Mouse (Mus musculus) spleen, adult 2 months (tissue): ENCODE measurements around the gene Poldip2. TPM values are rescaled to one million over a fixed set of nuclear protein-coding genes. Genes with fewer than 3 reads are reported as not detected.
"Not testable (repeated sequence)": the region's sequence is repeated elsewhere in the genome, so short reads cannot be mapped to it uniquely, and the experiment has no call there.

Source experiments
- DNase-seq, 2 experiments: peaks; one replicate each; pipeline versions ENCODE4 v3.0.0 to v3.0.0-alpha.2; 2012 to 2021; ENCODE audit warnings: low spot score in 2 of 2, low read depth in 1 of 2
- H3K27ac ChIP-seq: fragments of 200-500 bp; 2 replicates; pipeline ENCODE4 v1.5.1; 2012; ENCODE audit warnings: low read length, inconsistent platforms; ENCODE audit not compliant: insufficient read depth
- H3K27me3 ChIP-seq: fragments of 200-500 bp; 2 replicates; pipeline ENCODE4 v1.6.1; 2012; ENCODE audit warnings: mild to moderate bottlenecking, moderate library complexity, low read length, inconsistent platforms; ENCODE audit not compliant: control insufficient read depth, insufficient read depth
- H3K36me3 ChIP-seq: fragments of 200-500 bp; 2 replicates; pipeline ENCODE4 v1.6.1; 2012; ENCODE audit warnings: mild to moderate bottlenecking, low read length, inconsistent platforms; ENCODE audit not compliant: control insufficient read depth, insufficient read depth
- H3K4me1 ChIP-seq: fragments of 200-500 bp; 2 replicates; pipeline ENCODE4 v1.6.1; 2011; ENCODE audit warnings: inconsistent platforms; ENCODE audit not compliant: control insufficient read depth, insufficient read depth, insufficient read length
- H3K4me3 ChIP-seq: fragments of 200-500 bp; 2 replicates; pipeline ENCODE4 v1.5.1; 2011; ENCODE audit warnings: mild to moderate bottlenecking, inconsistent platforms; ENCODE audit not compliant: insufficient read depth, insufficient read length; ENCODE audit errors: extremely low read depth
- CTCF ChIP-seq: fragments of 200-500 bp; IDR thresholded peaks from 2 replicates; pipeline ENCODE4 v1.5.1; 2011; ENCODE audit warnings: mild to moderate bottlenecking, inconsistent platforms; ENCODE audit not compliant: insufficient read depth, insufficient read length, insufficient replicate concordance; ENCODE audit errors: extremely low read depth
- POLR2A ChIP-seq: fragments of 200-500 bp; IDR thresholded peaks from 2 replicates; pipeline ENCODE4 v1.6.1; 2011; ENCODE audit warnings: low read depth, low read length, inconsistent platforms
- WGBS: fragments of 180-500 bp; shearing (Covaris S2); methylation state at CpG from one replicate; pipeline ENCODE4 v1.1.7; 2018; 5-methylcytosine and 5-hydroxymethylcytosine counted together
- polyA plus RNA-seq: library from polyadenylated mRNA; depleted of rRNA; stranded (reverse); fragments of >200 nt; gene quantifications from 2 replicates; pipeline ENCODE4 v1.2.3, GENCODE M21; 2012

Poldip2 gene
- polyA plus RNA-seq, 1 experiment = 22.7 TPM

GRCm38 (mm10) chr11:78521880-78522279 is 9.9 kb downstream of the Poldip2 start:
- no peaks in the 10 kb centered on the region for H3K4me1 ChIP-seq

DNA sequence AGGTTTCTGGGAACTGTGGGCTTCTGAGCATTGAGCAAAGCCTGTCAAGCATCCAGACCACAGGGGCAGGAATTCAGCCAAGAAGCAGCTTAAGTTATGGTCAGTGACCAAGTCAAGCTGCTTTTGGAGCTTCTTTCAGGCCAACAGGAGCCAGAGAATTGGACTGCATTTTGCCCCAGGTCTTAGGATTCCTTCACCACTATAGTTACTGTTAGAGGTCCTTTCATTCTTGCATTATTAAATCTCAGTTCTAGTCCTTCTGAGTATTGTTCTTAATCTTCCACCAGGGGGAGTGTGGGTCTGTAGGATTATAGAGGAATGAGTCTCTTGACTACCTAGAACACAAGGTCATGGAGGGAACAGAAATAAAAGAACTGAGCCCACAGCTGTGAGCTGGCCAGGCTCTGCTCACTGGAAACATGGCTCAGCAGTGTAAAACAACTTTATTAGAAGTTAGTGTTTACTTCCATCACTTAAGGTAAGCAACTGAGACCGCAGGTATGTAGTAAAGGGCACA is 10.5 kb downstream of the Poldip2 start:
- Histone ChIP-seq H3K27ac (no peak overlapping the region), H3K4me1 (no peaks in the 10 kb centered on the region), H3K27me3 (no peaks in the 10 kb centered on the region), H3K4me3 (no peak overlapping the region), H3K36me3 (peaks cover 40% of the 10 kb centered on the region)
- DNase-seq = no peak
- WGBS = 97% methylated on average over 1 of the region's 1 CpGs
- TF ChIP-seq POLR2A (no peak), CTCF (no peak)

More at GRCm38 (mm10) chr11:78521880-78522279, 9.9 kb downstream of the Poldip2 start:
- Histone ChIP-seq H3K36me3 (peaks cover 38% of the 10 kb centered on the region), H3K4me3 (no peak overlapping the region), H3K27ac (no peak overlapping the region), H3K27me3 (no peaks in the 10 kb centered on the region)
- no peak for TF ChIP-seq POLR2A
- TF ChIP-seq CTCF = no peak
- no peak for DNase-seq
- WGBS = 86% methylated on average over 3 of the region's 3 CpGs

DNA sequence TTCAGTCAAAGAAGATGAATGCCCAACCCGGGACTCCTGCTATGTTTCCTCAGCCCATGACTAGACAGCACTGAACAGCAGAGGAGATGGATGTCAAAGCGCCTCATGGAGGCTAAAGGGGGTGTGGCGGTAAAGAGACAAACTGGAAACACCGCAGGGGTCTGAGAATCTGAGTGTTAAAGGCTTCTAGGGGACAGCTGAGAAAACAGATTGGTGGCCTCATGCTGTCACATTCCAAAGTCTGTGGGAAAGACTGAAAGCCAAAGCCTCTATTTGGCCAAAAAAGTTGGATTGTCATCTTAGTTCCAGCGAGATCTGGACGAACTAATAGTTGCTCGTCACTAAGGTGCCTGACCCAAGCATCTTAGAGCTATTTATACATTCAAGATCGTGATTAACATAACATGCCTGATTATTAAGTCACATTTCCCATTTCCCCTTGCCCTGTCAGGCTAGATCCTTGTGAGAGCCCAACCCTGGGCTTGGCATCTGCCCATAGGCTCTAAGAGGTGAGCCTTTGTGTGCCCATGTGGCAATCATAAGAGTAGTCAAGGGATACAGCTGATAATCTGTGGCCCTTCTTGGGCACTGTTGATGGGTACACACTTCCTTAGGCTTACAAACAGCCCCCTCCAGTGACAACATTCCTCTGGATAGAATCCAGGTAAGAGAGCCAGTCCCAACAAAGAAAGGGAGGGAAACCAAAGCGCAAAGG is 11.4 kb downstream of the Poldip2 start:
- 93% methylated on average over 9 of the region's 9 CpGs for WGBS
- no peak for DNase-seq
- no peak overlapping the region for H3K4me3 ChIP-seq
- no peaks in the 10 kb centered on the region for H3K4me1 ChIP-seq
- H3K27me3 ChIP-seq = no peaks in the 10 kb centered on the region
- TF ChIP-seq CTCF (no peak), POLR2A (no peak)
- no peak overlapping the region for H3K27ac ChIP-seq
- H3K36me3 ChIP-seq = peaks cover 45% of the 10 kb centered on the region

DNA sequence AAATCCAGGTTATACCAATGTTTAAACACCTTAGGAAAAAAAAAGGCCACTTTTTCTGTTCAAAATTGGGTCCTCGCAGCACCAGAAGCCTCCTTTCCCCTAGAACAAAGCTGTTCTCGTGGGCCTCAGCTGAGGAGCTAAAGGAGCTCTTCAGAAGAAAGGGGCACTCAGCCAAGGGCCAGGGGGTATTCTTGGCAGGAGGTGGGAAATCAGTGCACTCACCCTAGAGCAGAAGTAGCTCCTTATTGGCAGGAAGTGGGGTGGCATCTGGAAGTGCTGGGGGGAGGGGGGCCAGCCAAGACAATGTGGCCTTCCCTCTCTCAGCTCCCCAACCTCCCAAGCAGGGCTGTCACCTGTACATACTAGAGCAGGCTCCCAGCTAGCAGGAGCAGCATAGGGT is 12.8 kb downstream of the Poldip2 start:
- 68% methylated on average over 2 of the region's 2 CpGs for whole genome bisulfite sequencing
- H3K4me3 ChIP-seq = no peak overlapping the region
- TF ChIP-seq CTCF = no peak
- no peak for TF ChIP-seq POLR2A
- H3K4me1 ChIP-seq = no peaks in the 10 kb centered on the region
- DNase-seq = no peak
- peaks cover 46% of the 10 kb centered on the region for H3K36me3 ChIP-seq
- no peaks in the 10 kb centered on the region for H3K27me3 ChIP-seq
- H3K27ac ChIP-seq = no peak overlapping the region

GRCm38 (mm10) chr11:78528714-78529113 is 16.7 kb downstream of the Poldip2 start:
- DNase-seq = no peak
- Histone ChIP-seq H3K27ac (no peak overlapping the region), H3K36me3 (peaks cover 28% of the 10 kb centered on the region), H3K27me3 (no peaks in the 10 kb centered on the region), H3K4me1 (no peaks in the 10 kb centered on the region), H3K4me3 (no peak overlapping the region)
- TF ChIP-seq CTCF (no peak), POLR2A (no peak)
- WGBS = 92% methylated on average over 9 of the region's 9 CpGs

DNA sequence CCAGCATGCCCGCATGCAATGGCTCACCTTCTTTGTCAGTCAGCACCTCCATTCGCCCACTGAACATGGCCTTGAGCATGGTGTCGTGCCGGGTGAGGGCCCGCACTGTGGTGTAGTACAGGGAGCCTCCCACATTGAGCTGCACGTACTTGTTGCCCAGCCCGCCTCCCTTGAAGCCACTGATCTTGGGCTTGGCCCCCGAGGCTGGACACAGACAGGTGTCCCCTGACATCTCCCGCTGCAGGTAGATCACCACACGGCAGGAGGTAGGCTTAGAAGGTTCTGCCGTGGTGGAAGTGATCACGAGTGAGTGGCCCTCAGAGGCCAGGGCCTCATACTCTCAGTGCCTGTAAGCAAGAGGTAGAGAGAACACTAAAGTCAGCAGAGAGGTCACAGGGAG is 18.0 kb downstream of the Poldip2 start:
- TF ChIP-seq POLR2A = no peak
- no peak for TF ChIP-seq CTCF
- H3K27me3 ChIP-seq = no peaks in the 10 kb centered on the region
- WGBS = 93% methylated on average over 12 of the region's 12 CpGs
- peaks cover 22% of the 10 kb centered on the region for H3K36me3 ChIP-seq
- DNase-seq = no peak
- H3K4me3 ChIP-seq = no peak overlapping the region
- H3K27ac ChIP-seq = no peak overlapping the region
- H3K4me1 ChIP-seq = no peaks in the 10 kb centered on the region

DNA sequence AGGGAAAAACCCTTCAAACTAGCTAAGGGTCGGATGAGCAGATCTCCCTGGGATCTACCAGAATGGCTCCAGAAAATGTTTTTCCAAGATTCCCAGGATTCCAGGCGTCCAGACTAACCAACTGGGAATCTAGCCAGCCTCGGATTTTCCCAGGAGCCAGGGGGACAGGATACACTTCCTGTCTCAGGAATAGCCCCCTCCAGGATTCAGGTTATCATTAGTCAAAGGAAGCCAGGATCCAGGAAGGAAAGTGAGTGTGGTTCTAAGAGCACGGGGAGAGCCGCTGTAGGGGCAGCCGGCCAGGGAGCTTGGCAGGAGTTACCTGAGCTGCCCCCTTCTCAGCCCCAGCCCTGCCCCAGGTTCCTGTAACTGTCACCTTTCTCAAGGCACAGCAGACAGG is 19.1 kb downstream of the Poldip2 start:
- Histone ChIP-seq H3K4me3 (no peak overlapping the region), H3K27ac (0 out of 2 replicates have a peak overlapping the region, but pooled peaks have one; percentile 12), H3K27me3 (no peaks in the 10 kb centered on the region), H3K36me3 (peaks cover 17% of the 10 kb centered on the region), H3K4me1 (no peaks in the 10 kb centered on the region; the same call in 1 of the 2 replicates)
- TF ChIP-seq CTCF = no peak
- no peak for TF ChIP-seq POLR2A
- 83% methylated on average over 6 of the region's 6 CpGs for WGBS
- no peak for DNase-seq

DNA sequence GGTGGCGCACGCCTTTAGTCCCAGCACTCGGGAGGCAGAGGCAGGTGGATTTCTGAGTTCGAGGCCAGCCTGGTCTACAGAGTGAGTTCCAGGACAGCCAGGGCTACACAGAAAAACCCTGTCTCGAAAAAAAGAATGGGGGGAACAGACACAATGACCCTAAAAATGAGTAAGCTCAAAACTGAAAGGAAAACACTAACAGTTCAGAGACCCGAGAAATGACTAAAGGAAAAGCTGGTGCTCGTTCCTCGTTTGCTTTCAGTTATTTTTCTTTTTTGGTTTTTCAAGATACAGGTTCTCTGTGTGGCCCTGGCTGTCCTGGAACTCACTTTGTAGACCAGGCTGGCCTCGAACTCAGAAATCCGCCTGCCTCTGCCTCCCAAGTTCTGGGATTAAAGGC is 19.5 kb downstream of the Poldip2 start:
- Histone ChIP-seq H3K36me3 (peaks cover 16% of the 10 kb centered on the region), H3K27ac (0 out of 2 replicates have a peak overlapping the region, but pooled peaks have one; percentile 12)
- not testable (repeated sequence) for H3K4me3 ChIP-seq, DNase-seq, H3K4me1 ChIP-seq, H3K27me3 ChIP-seq
- WGBS = 82% methylated on average over 10 of the region's 10 CpGs
